14 mouse cellular contexts compared by ENCODE assay signal in the genomic region with DNA sequence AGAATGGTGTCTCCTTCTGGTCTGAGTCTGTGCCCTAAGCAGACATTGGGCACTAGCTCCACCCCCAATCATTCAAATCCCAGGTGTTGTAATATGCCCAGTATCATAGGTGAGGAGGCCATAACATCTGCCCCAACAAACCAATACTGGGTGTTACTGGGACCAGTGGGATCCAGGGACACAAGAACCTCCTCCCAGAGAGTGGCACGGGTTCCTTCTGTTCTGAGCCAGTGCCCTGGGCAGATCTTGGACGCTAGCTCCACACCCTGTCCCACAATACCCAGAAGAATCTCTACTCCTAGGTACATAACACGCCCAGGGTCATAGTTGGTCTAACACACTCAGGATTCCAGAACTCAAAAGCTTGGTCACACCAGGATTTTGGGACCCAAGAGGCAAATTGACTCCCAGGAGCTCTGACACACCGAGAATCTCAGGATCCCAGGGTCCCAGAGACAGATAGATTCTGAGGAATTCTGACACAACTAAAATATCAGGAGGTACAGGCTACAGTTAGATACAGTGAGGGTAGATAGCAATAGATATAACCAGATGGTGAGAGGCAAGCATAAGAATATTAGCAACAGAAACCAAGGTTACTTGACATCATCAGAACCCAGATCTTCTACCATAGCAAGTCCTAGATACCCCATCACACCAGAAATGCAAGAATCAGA. TPM values are rescaled to one million over a fixed set of nuclear protein-coding genes. Genes with fewer than 3 reads are reported as not detected.
DNase-seq lines count a peak whose midpoint lies in the region; ATAC-seq and TF ChIP-seq lines count a peak whose summit lies in the region.
"Not testable (repeated sequence)": the region's sequence is repeated elsewhere in the genome, so short reads cannot be mapped to it uniquely, and the experiment has no call there.
"Had no signal": no experiment of that assay in that cellular context is flagged by ENCODE, and none has a peak within 500 bp of the region (broad histone marks: within the 10 kb centered on the region; RNA-seq: fewer than 3 reads in every experiment).

No protein-coding gene starts in this region.

- H3K9me3 ChIP-seq in embryonic facial prominence, embryonic 14.5 days (ENCODE audit: control insufficient read depth, low read length) = peaks cover 33% of the 10 kb centered on the region
- H3K9me3 ChIP-seq in heart, embryonic 11.5 days (replicated peaks; ENCODE audit: control insufficient read depth, low read length) = peaks cover 21% of the 10 kb centered on the region
- peaks cover 30% of the 10 kb centered on the region for H3K9me3 ChIP-seq in hindbrain, embryonic 12.5 days (replicated peaks)
- H3K9me3 ChIP-seq in kidney, embryonic 14.5 days (ENCODE audit: control insufficient read depth, low read length) = peaks cover 30% of the 10 kb centered on the region
- H3K9me3 ChIP-seq in limb, embryonic 15.5 days = peaks cover 24% of the 10 kb centered on the region
- peaks cover 17% of the 10 kb centered on the region for H3K9me3 ChIP-seq in lung, embryonic 15.5 days
- peaks cover 25% of the 10 kb centered on the region for H3K9me3 ChIP-seq in midbrain, embryonic 14.5 days (ENCODE audit: control insufficient read depth, low read length)
- H3K9me3 ChIP-seq in stomach, postnatal 0 days (ENCODE audit: control insufficient read depth, low read length) = not testable (repeated sequence)

- not testable (repeated sequence) for H3K4me1 ChIP-seq in embryonic facial prominence, embryonic 14.5 days (ENCODE audit: control insufficient read depth, insufficient read depth, low read length); heart, embryonic 11.5 days (ENCODE audit: control insufficient read depth, insufficient read depth, low read length); hindbrain, embryonic 12.5 days; kidney, embryonic 14.5 days (ENCODE audit: control insufficient read depth, insufficient read depth, low read length); limb, embryonic 15.5 days; lung, embryonic 15.5 days; midbrain, embryonic 14.5 days (ENCODE audit: control insufficient read depth, insufficient read depth, low read length); stomach, postnatal 0 days (replicated peaks; ENCODE audit: control insufficient read depth, insufficient read depth)

- H3K36me3 ChIP-seq in embryonic facial prominence, embryonic 14.5 days (ENCODE audit: control insufficient read depth, insufficient read depth, low read length); heart, embryonic 11.5 days (ENCODE audit: control insufficient read depth, insufficient read depth, low read length); hindbrain, embryonic 12.5 days; kidney, embryonic 14.5 days (ENCODE audit: control insufficient read depth, insufficient read depth, low read length); limb, embryonic 15.5 days; lung, embryonic 15.5 days; midbrain, embryonic 14.5 days (ENCODE audit: control insufficient read depth, insufficient read depth, low read length); stomach, postnatal 0 days (ENCODE audit: control insufficient read depth, insufficient read depth, low read length): not testable (repeated sequence)

- H3K4me3 ChIP-seq in embryonic facial prominence, embryonic 14.5 days (ENCODE audit: low read depth, low read length); heart, embryonic 11.5 days (ENCODE audit: low read depth, low read length); hindbrain, embryonic 12.5 days; kidney, embryonic 14.5 days (ENCODE audit: low read length); limb, embryonic 15.5 days; lung, embryonic 15.5 days; midbrain, embryonic 14.5 days (replicated peaks; ENCODE audit: low read depth, low read length); stomach, postnatal 0 days (ENCODE audit: low read depth, low read length): not testable (repeated sequence)

- peak; percentile 12; the same call in 1 of the 2 replicates for ATAC-seq in embryonic facial prominence, embryonic 14.5 days (ENCODE audit: low read depth)
- ATAC-seq in heart, embryonic 11.5 days (replicated peaks; ENCODE audit: insufficient number of reproducible peaks, low FRiP score, low TSS enrichment) = peak; percentile 41; the same call in 1 of the 2 replicates
- peak; percentile 64; the same call in 1 of the 2 replicates for ATAC-seq in hindbrain, embryonic 12.5 days (ENCODE audit: low FRiP score)
- ATAC-seq in kidney, embryonic 14.5 days (ENCODE audit: low FRiP score, low TSS enrichment) = 0 out of 2 replicates have a peak, but pooled peaks have one; percentile 57
- ATAC-seq in limb, embryonic 15.5 days (ENCODE audit: insufficient number of reproducible peaks, low FRiP score, low TSS enrichment, low read depth) = peak; percentile 77
- peak; percentile 23; the same call in 1 of the 2 replicates for ATAC-seq in lung, embryonic 15.5 days (ENCODE audit: borderline replicate concordance, extremely low read depth, low FRiP score, low TSS enrichment)
- peak; percentile 72 for ATAC-seq in midbrain, embryonic 14.5 days (ENCODE audit: low FRiP score, low TSS enrichment)
- peak; percentile 56 for ATAC-seq in stomach, postnatal 0 days (ENCODE audit: low FRiP score, low TSS enrichment)

- not testable (repeated sequence) for H3K9ac ChIP-seq in embryonic facial prominence, embryonic 14.5 days (ENCODE audit: low read depth, low read length); heart, embryonic 11.5 days (ENCODE audit: low read depth, low read length); hindbrain, embryonic 12.5 days; kidney, embryonic 14.5 days (ENCODE audit: low read depth, low read length); limb, embryonic 15.5 days; lung, embryonic 15.5 days; midbrain, embryonic 14.5 days (replicated peaks; ENCODE audit: low read length); stomach, postnatal 0 days (ENCODE audit: low read length)

- not testable (repeated sequence) for TF ChIP-seq CTCF in stomach, postnatal 0 days (IDR thresholded peaks at IDR 0.05; ENCODE audit: low read depth)

- H3K27ac ChIP-seq in embryonic facial prominence, embryonic 14.5 days (replicated peaks; ENCODE audit: low read depth, low read length); heart, embryonic 11.5 days (ENCODE audit: low read depth, low read length); hindbrain, embryonic 12.5 days; kidney, embryonic 14.5 days (ENCODE audit: low read depth, low read length); limb, embryonic 15.5 days; lung, embryonic 15.5 days; midbrain, embryonic 14.5 days (replicated peaks; ENCODE audit: low read depth, low read length); stomach, postnatal 0 days (replicated peaks): not testable (repeated sequence)

- H3K27me3 ChIP-seq in embryonic facial prominence, embryonic 14.5 days (replicated peaks; ENCODE audit: control insufficient read depth, insufficient read depth, low read length); heart, embryonic 11.5 days (ENCODE audit: control insufficient read depth, insufficient read depth, low read length); hindbrain, embryonic 12.5 days; kidney, embryonic 14.5 days (ENCODE audit: control insufficient read depth, insufficient read depth, low read length); limb, embryonic 15.5 days; lung, embryonic 15.5 days; midbrain, embryonic 14.5 days (ENCODE audit: control insufficient read depth, insufficient read depth, low read length); stomach, postnatal 0 days (ENCODE audit: control insufficient read depth, insufficient read depth, low read length): not testable (repeated sequence)

- not testable (repeated sequence) for DNase-seq in embryonic facial prominence, embryonic 14.5 days (ENCODE audit: low spot score); midbrain, embryonic 14.5 days; stomach, postnatal 0 days (ENCODE audit: low spot score)

- TF ChIP-seq EP300 in stomach, postnatal 0 days (optimal IDR thresholded peaks at IDR 0.05) = not testable (repeated sequence)

- H3K4me2 ChIP-seq in embryonic facial prominence, embryonic 14.5 days (ENCODE audit: low read depth, low read length); heart, embryonic 11.5 days; hindbrain, embryonic 12.5 days (replicated peaks); kidney, embryonic 14.5 days (replicated peaks; ENCODE audit: low read depth, low read length); limb, embryonic 15.5 days; lung, embryonic 15.5 days; midbrain, embryonic 14.5 days (ENCODE audit: low read length); stomach, postnatal 0 days (replicated peaks; ENCODE audit: low read depth): not testable (repeated sequence)

- WGBS in embryonic facial prominence, embryonic 14.5 days = 71% methylated on average over 4 of the region's 4 CpGs
- 64% methylated on average over 4 of the region's 4 CpGs for WGBS in heart, embryonic 11.5 days (ENCODE audit: insufficient replicate concordance)
- WGBS in hindbrain, embryonic 12.5 days = 72% methylated on average over 4 of the region's 4 CpGs
- WGBS in kidney, embryonic 14.5 days = 76% methylated on average over 4 of the region's 4 CpGs
- WGBS in limb, embryonic 15.5 days = 67% methylated on average over 4 of the region's 4 CpGs
- WGBS in lung, embryonic 15.5 days = 62% methylated on average over 4 of the region's 4 CpGs
- 69% methylated on average over 4 of the region's 4 CpGs for WGBS in midbrain, embryonic 14.5 days
- 64% methylated on average over 4 of the region's 4 CpGs for WGBS in stomach, postnatal 0 days

RNA-seq across cellular contexts. Expression of gene Prl2c3, which starts 24.8 kb away (rescaled TPM):
- 1.1 TPM in 1 of 2 replicates, not detected in the other for polyA plus RNA-seq in embryonic facial prominence, embryonic 14.5 days (2014; fragmentation: Nextera tagmentation; extraction: Ambion mirVana)
- 0.80 TPM in 1 of 2 replicates, not detected in the other for polyA plus RNA-seq in heart, embryonic 11.5 days (2014; fragmentation: Nextera tagmentation; extraction: Ambion mirVana)
- polyA plus RNA-seq in hindbrain, embryonic 12.5 days (2016; fragmentation: Nextera tagmentation; extraction: Ambion mirVana) = not detected in 2 replicates
- polyA plus RNA-seq in kidney, embryonic 14.5 days (2014; fragmentation: Nextera tagmentation; extraction: Ambion mirVana) = 0.69 and 0.97 TPM in 2 replicates
- 0.42 and 0.71 TPM in 2 replicates for polyA plus RNA-seq in limb, embryonic 15.5 days (2015; fragmentation: Nextera tagmentation; extraction: Ambion mirVana)
- 0.35 and 0.59 TPM in 2 replicates for polyA plus RNA-seq in lung, embryonic 15.5 days (2015; fragmentation: Nextera tagmentation; extraction: Ambion mirVana)
- polyA plus RNA-seq in midbrain, embryonic 14.5 days (2014; fragmentation: Nextera tagmentation; extraction: Ambion mirVana) = not detected in 2 replicates
- 0.18 and 0.21 TPM in 2 replicates for polyA plus RNA-seq in stomach, postnatal 0 days (2015; fragmentation: Nextera tagmentation; extraction: Ambion mirVana)
- polyA plus RNA-seq: forebrain, postnatal 0 days; heart, embryonic 10.5 days; intestine, embryonic 15.5 days; liver, adult 2 months; neural tube, embryonic 14.5 days; small intestine, adult 2 months had no signal

Comparison
In these comparisons a context has a peak if more than half of its experiments do, and no peak if none do; other contexts are left out.
1. ATAC-seq: peak in every context shown above with its lines; median percentile 77 in limb, embryonic 15.5 days; 72 in midbrain, embryonic 14.5 days; 64 in hindbrain, embryonic 12.5 days; 57 in kidney, embryonic 14.5 days; 56 in stomach, postnatal 0 days; 41 in heart, embryonic 11.5 days; 23 in lung, embryonic 15.5 days; 12 in embryonic facial prominence, embryonic 14.5 days.